Mouse (Mus musculus): ENCODE data around the gene Pam16. TPM values are rescaled to one million over a fixed set of nuclear protein-coding genes. Genes with fewer than 3 reads are reported as not detected.

The Pam16 gene
- polyA plus RNA-seq, 1 experiment from 2014 or later: 84.7 TPM

DNA sequence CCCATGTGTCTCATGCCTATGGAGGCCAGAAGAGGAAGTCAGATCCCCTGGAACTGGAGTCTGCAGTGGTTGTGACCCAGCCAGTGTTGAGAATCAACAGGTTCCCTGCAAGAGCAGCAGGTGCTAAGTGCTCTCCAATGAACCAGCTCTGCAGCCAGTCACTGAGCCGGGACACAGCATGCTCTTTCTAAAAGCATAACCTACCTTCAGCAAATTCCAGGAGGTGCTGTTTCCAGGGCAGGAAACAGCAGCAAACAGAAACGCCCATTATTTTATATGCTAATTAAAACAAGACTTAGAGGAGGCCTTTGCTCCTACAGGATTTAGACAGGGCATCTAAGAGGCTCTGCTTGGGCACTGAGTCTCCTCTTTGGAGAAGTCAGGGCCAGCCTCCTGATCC lies 48.8 kb downstream of the Pam16 start:
- no peak for ATAC-seq (ENCODE audit: insufficient number of reproducible peaks, insufficient read depth, low FRiP score, low read depth)
- Histone ChIP-seq H3K4me2 (replicated peaks; ENCODE audit: low read depth, low read length) (no peak overlapping the region), H3K36me3 (ENCODE audit: control insufficient read depth, insufficient read depth, low read length) (no peaks in the 10 kb centered on the region), H3K9me3 (ENCODE audit: control insufficient read depth, low read depth, low read length) (no peaks in the 10 kb centered on the region), H3K4me1 (ENCODE audit: control insufficient read depth, insufficient read depth, low read length) (no peaks in the 10 kb centered on the region), H3K27me3 (ENCODE audit: control insufficient read depth, insufficient read depth, low read length) (no peaks in the 10 kb centered on the region), H3K9ac (replicated peaks; ENCODE audit: low read depth, low read length) (no peak overlapping the region), H3K4me3 (ENCODE audit: low read depth, low read length) (no peak overlapping the region), H3K27ac (ENCODE audit: low read length) (no peak overlapping the region)
- 52% methylated on average over 2 of the region's 2 CpGs for WGBS

DNA sequence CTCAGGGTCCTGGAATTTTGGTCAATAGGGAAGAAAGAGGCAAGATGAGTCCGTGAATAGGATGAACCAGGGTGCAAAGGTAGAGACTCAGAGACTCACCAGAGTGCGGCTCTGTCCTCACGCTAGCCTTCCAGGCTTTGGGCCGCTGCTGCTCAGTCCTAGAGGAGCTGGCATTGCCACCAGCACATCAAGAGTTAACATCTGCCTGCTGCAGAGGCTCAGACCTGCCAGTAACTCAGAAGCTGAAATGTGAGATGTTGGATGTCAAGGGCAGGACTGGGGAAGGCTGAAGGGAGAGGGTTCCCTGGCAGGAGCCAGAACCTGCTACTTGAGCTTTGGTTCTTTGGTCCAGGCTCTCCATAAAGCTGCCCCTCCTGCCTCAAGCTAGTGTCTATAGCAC lies 54.1 kb downstream of the Pam16 start:
- H3K4me2 ChIP-seq (replicated peaks; ENCODE audit: low read depth, low read length): no peak overlapping the region
- no peak overlapping the region for H3K27ac ChIP-seq (ENCODE audit: low read length)
- no peaks in the 10 kb centered on the region for H3K36me3 ChIP-seq (ENCODE audit: control insufficient read depth, insufficient read depth, low read length)
- no peaks in the 10 kb centered on the region for H3K9me3 ChIP-seq (ENCODE audit: control insufficient read depth, low read depth, low read length)
- no peak overlapping the region for H3K4me3 ChIP-seq (ENCODE audit: low read depth, low read length)
- H3K4me1 ChIP-seq (ENCODE audit: control insufficient read depth, insufficient read depth, low read length): no peaks in the 10 kb centered on the region
- 60% methylated on average over 4 of the region's 4 CpGs for WGBS
- ATAC-seq (ENCODE audit: insufficient number of reproducible peaks, insufficient read depth, low FRiP score, low read depth): no peak
- no peak overlapping the region for H3K9ac ChIP-seq (replicated peaks; ENCODE audit: low read depth, low read length)
- no peaks in the 10 kb centered on the region for H3K27me3 ChIP-seq (ENCODE audit: control insufficient read depth, insufficient read depth, low read length)

DNA sequence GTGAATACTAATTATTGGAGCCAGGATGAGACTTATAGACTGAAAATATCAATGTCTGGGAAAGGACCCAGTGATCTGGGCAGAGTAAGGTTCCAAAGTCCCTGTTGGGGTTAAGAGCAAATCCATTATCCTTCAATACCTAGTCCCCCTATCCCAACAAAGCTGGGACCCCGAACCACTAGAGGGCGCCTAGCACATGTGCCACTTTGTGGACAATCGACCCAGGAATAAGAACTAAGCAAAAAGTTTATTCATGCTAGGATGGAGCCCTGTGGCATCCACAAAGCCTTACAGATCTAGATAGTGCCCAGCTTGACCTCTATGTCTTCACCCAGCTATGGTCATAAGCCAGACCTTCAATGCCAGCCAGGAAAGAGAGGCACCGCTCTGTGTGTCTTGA lies 56.9 kb downstream of the Pam16 start:
- Histone ChIP-seq H3K4me1 (ENCODE audit: control insufficient read depth, insufficient read depth, low read length) (no peaks in the 10 kb centered on the region), H3K9me3 (ENCODE audit: control insufficient read depth, low read depth, low read length) (no peaks in the 10 kb centered on the region), H3K36me3 (ENCODE audit: control insufficient read depth, insufficient read depth, low read length) (no peaks in the 10 kb centered on the region), H3K9ac (replicated peaks; ENCODE audit: low read depth, low read length) (no peak overlapping the region), H3K4me2 (replicated peaks; ENCODE audit: low read depth, low read length) (no peak overlapping the region), H3K4me3 (ENCODE audit: low read depth, low read length) (no peak overlapping the region), H3K27ac (ENCODE audit: low read length) (no peak overlapping the region), H3K27me3 (ENCODE audit: control insufficient read depth, insufficient read depth, low read length) (no peaks in the 10 kb centered on the region)
- 15% methylated on average over 4 of the region's 4 CpGs for WGBS
- ATAC-seq (ENCODE audit: insufficient number of reproducible peaks, insufficient read depth, low FRiP score, low read depth): peak; percentile 67; the same call in 1 of the 2 replicates

Other genes with a start within 250 kb of the Pam16 start
- 1.2 and 1.4 TPM in 2 replicates for gene Adcy9, start 204.5 kb downstream of the Pam16 start, polyA plus RNA-seq (2014; fragmentation: Nextera tagmentation; extraction: Ambion mirVana)
- 10.5 and 13.8 TPM in 2 replicates for gene Srl, start 83.2 kb downstream of the Pam16 start, polyA plus RNA-seq (2014; fragmentation: Nextera tagmentation; extraction: Ambion mirVana)
- 24.9 and 25.7 TPM in 2 replicates for gene Tfap4, start 65.1 kb downstream of the Pam16 start, polyA plus RNA-seq (2014; fragmentation: Nextera tagmentation; extraction: Ambion mirVana)
- gene Glis2, start 30.3 kb downstream of the Pam16 start, polyA plus RNA-seq (2014; fragmentation: Nextera tagmentation; extraction: Ambion mirVana): 31.0 and 34.7 TPM in 2 replicates
- 17.5 and 20.4 TPM in 2 replicates for gene Vasn, start 15.0 kb upstream of the Pam16 start, polyA plus RNA-seq (2014; fragmentation: Nextera tagmentation; extraction: Ambion mirVana)
- gene Dnaja3, start 15.0 kb upstream of the Pam16 start, polyA plus RNA-seq (2014; fragmentation: Nextera tagmentation; extraction: Ambion mirVana): 57.8 and 61.6 TPM in 2 replicates
- gene Coro7, start 54.8 kb upstream of the Pam16 start, polyA plus RNA-seq (2014; fragmentation: Nextera tagmentation; extraction: Ambion mirVana): 15.0 and 16.6 TPM in 2 replicates
- 69.7 and 70.6 TPM in 2 replicates for gene Nmral1, start 94.4 kb upstream of the Pam16 start, polyA plus RNA-seq (2014; fragmentation: Nextera tagmentation; extraction: Ambion mirVana)
- gene Hmox2, start 101.4 kb upstream of the Pam16 start, polyA plus RNA-seq (2014; fragmentation: Nextera tagmentation; extraction: Ambion mirVana): 96.9 and 105 TPM in 2 replicates
- 83.6 and 87.0 TPM in 2 replicates for gene Cdip1, start 165.3 kb upstream of the Pam16 start, polyA plus RNA-seq (2014; fragmentation: Nextera tagmentation; extraction: Ambion mirVana)
- gene 4930562C15Rik, start 210.4 kb upstream of the Pam16 start, polyA plus RNA-seq (2014; fragmentation: Nextera tagmentation; extraction: Ambion mirVana): 1.3 and 1.5 TPM in 2 replicates